Mouse (Mus musculus) B cell, adult 2 months (primary cell): ENCODE measurements at regions not wholly inside any gene's neighbourhood (a gene's known extent, or its start where the extent isn't known, plus 50 kb on each side); places are given as distances from the start of the nearest gene placed in this dataset.
"Not testable (repeated sequence)": the region's sequence is repeated elsewhere in the genome, so short reads cannot be mapped to it uniquely, and the experiment has no call there.

ENCODE experiments used
- DNase-seq, 2 experiments: peaks; one replicate each; pipeline ENCODE4 v3.0.0; 2022

DNA sequence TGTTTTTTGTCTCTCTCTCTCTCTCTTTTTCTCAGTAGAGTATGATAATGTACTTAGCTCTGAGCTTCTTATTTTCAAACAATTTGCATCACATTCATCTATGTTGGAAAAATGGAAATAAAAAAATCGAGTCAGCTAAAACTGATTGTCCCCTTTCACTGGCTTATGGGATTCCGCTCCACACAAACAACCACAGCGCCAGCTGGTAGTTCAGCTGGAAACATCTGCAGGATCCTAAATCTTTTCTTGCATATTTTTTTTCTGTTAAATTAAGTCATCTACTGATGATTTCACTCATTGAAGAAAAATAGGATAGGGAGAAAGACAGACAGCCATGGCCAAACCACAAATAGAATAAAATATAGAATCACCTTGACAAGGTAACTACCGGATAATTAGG, 414.8 kb downstream of the Ets1 start:
- DNase-seq = no peak

DNA sequence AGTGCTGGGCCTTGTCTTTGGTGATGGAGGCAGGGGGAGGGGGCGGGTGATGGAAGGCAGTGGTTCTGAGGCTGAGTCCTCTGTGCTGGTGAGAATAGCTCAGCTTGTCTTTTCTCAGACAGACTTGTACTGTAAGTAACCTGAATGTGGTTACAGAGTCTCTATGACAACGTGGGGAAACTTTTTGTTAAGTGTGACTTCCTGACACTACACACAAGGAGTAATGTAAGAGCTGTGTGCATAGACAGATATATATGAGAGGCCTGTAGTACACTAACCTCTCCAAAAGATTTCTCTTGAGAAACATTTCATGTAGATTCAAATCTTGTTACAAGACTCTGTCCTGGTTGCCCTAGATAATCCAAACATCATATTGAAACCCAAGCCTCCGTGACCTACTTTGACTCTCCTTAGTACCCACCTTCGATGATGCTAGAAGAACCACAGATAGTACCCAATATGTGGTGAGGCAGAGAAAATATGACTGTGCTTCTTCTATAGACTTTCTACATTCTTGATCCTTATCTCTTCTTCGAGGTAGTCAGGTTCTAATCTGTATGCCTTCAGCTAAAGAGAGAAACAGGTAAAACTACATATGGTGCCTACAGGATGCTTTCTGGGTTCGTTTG, 424.7 kb downstream of the Ets1 start:
- no peak for DNase-seq

DNA sequence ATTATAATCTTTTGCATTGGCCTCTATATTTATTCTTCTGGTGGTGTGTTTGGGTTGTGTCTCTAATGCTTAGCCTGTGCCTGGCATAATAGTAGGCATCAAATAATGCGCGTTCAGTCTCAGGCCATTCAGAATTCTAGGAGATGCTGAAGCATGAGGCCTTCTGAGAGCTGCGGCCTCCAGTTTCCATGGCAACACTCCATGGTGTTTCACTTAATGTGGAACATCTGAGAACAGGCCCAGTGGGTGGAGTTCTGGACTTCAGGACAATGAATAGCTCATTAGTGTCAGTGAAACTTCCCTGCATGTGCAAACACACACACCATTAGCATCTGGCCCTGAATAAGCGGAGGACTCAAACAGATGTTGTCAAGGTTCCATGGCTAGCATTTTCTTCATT, 426.5 kb downstream of the Ets1 start:
- no peak for DNase-seq

DNA sequence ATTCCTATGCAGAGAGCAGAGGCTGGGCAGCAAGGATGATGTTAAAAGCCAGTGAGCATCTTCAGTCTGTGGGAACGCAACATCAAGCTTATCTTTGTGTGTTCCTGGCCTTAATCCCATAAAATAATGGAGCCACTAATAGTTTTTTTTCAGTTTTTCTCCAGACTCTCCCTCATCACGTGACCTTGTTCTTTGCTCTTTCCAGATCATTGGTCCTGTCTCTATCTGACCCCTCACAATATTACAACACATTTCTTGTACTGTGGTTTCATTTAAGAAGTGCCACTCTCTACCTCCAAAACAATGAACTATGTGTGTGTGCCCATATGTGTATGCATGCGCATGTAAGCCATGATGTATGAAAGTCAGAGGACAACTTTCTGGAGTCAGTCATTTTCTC, 429.3 kb downstream of the Ets1 start:
- DNase-seq = no peak

DNA sequence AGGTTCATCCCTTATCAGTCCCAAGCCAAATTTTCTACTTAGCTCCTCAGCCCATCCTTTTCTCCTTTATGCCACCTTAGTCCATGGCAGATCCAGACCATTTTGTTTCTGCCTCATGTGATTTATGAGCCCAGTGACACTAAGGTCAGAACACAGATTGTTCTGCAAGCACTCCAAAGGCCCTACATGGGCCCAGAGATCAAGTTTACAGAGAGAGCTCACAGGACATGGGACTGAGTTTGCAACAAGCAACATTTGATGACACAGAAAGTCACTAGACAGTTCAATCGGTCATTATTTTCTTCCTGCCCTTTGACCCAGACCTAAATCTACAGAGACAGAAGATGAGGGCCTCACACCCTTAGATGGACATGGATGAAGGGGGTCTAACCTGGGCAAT, 431.5 kb downstream of the Ets1 start:
- DNase-seq = no peak

DNA sequence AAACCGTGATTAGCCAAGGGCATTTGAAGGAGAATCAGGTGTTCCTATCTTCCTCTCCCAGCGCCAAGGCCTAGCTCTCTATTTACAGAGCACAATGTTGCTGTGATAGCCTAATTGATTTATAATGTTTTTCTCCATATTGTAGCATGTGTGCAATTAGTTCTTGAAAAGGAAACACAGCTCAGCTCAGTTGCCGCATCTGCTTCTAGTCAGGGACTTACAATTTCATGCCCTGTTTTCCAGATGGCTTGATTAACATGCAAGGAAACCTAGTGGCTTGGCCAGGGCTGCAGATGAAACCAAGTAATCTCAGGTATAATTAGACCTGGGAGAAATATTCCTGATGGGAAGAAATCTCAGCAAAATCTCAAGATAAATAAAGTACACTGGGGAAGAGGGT, 434.1 kb downstream of the Ets1 start:
- no peak for DNase-seq

DNA sequence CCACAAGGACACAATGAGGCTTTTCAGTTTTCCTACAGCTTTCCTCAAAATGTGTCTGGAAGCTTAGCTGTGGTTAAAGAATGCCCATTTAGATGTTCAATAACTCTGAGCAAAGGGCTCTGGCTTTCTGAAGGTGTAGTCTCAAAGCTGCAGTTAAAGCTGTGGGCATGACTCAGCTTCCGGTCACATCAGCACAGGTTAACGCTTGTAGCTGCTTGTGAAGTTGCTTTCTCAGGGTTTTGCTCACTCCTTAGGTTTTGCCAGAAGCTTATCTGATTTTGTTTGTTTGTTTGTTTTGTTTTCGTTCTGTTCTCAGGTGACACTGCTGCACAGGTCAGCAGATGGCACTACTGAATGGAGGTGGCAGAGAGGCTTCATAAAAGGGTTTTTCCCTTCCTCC, 444.2 kb downstream of the Ets1 start:
- peak in 1 of 2 experiments; percentile 5 for DNase-seq

DNA sequence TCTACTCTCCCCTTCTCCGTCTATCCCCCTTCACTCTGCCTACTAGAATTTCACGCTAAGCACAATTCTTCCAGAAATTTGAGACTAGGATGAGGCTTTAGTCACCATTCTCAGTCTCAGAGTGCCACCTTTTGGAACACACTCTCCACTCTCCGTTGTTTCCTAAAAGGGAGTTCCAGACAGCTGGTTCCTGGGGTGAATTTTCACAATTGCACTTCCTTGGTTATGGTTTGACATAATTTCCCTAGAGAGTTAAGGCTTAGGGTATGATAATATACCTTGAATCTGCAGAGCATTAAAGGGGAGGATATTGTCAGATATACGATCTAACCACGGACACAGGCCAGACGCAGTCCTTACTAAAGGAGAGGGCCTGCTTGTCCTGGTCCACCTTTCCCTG, 444.8 kb downstream of the Ets1 start:
- no peak for DNase-seq

DNA sequence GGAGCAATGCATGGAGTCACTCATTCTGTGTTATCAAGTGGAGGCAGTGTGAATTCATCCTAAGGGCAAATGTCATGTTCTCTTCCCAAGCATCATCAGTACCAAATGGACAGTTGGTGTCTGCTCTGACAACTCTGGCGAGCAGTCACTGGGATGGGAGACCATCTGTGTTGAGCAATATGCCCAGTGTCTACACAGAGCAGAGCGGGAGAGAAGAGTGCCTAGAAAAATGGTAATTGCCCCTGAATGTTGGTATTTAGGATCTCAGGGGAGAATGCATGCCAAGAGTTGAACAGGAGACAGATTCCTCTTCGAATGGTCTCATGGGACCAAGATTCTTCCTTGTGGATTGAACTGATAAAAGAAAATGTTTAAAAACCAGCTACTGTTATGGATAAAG, 454.0 kb downstream of the Ets1 start:
- no peak for DNase-seq

DNA sequence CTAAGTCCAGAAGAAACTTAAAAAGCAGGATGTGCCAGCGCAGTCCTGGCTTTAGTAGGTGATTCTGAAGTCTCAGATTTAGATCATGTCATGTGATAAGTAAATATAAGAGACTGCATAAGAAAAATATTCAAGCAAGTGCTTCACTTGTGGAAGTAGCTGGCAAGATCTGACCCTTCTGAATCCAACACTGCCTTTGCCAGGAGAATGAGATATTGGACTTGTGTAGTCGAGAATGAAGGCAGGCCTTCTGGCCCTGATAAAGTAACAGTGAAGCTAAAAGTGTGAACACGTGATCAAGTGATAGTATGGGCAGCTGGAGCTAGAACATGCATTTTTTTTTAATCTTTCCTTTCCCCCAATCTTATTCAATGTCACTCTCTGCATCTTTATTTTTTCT, 455.6 kb downstream of the Ets1 start:
- no peak for DNase-seq

DNA sequence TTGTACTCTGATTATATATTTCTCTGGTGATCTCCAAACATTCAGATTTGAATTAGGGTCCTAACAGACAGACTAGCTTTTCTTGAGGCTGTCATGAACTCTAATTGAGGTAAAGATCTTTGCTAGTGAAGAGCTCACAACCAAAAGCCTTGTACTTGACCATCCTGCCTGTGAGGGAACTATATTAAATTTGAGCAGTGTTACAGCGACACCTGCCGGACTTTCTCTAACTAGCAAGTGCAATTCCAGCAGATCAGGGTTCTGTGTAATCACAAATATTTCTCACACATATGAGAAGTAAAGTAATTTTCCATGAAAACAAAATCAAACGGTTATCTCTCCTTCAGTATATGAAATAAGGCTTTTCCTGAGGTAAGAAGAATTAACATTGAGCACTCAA, 459.6 kb downstream of the Ets1 start:
- DNase-seq = peak; percentile 83 to 85

DNA sequence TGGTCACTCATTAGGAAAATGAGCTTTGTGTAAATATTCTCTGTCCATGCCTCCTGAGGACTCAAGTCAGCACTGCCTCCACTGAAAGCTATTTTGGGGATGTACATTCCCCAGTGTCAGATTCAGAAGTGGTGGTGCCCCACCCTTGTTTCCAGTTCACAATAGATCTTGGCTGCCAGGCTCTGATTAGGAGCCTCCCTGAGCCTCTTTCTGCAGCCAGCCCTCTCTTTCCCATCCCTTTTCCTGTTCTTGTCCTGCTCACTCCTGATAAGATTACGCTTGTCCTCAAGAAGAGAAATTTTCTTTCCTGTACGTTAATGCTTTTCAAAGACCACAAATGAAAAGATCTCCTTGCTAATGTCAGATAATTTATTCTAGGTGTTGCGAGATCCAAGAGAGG, 465.2 kb downstream of the Ets1 start:
- DNase-seq = no peak

DNA sequence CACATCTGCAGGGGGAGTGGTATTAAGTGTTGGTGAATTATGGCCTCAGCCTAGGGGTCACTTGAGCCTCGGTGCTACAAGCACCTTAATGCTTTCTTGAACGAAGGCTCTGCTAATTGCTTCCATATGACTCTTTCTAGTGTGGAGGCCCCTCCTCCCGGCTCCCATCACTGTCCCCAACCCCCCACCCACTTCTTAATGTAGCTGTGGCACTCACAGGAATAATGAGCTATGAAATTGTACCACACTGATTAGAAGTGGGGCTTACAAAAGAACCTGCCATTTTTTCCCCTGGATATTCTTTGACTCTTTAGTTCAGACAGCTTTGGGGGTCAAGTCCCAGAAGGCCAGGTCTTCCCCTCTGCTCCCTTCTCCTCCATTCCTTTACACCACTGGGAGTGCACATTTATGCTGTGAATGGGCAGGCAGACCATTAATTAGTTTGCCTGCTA, 468.6 kb downstream of the Ets1 start:
- no peak for DNase-seq

DNA sequence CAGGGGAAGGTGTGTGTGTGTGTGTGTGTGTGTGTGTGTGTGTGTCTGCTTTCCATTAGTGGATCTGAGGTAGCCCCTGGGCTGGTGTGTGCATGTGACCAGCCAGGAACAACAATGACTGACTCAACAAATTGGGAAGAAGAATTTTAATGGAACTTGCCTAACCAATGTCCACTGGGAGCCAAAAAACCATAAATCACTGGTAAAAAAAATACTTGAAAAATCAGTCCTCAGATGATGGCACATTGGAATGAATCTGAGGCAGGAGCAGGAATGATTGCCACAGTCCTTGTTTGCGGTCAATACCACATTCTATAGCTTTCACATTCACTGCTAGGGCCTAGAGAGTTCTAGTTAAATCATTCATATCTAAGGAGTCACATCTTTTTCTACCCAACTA, 487.8 kb downstream of the Ets1 start:
- no peak for DNase-seq

DNA sequence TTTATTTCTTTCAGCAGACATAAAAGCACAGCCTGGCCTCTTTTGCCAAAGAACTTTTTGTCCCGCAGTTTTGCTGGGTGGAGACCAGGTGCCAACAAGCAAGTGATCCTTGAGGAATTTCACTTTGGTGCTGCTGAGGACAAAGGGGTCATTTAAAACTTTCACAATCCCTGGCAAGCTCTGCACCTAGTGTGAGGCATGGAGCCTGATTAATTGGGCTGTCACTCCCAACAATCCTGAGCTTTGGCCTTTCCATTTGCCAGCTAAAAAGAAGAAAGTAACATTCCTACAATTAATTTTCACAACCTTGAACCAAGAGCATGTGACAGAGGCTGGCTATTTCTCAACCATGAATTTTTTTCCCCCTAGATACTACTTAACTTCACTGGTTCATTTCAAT, 516.2 kb downstream of the Ets1 start:
- no peak for DNase-seq

DNA sequence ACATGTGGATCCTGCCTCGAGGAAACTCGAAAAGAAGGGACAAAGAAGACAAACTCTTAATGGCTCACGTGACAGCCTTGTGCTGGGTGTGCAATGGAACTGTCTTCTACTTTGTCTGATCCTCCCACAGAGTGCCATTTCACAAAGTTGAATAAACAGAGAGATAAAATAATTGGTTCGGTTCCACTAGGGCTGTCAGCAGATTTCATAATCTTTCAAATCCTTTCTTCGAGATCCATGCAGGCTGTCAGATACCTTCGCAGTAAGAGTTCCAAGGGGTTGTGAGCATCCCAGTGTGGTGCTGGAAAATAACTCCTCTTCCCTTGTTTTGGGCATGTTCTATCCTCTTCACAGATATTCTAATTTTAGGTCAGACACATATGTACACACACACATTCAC, 532.1 kb downstream of the Ets1 start:
- DNase-seq = no peak

DNA sequence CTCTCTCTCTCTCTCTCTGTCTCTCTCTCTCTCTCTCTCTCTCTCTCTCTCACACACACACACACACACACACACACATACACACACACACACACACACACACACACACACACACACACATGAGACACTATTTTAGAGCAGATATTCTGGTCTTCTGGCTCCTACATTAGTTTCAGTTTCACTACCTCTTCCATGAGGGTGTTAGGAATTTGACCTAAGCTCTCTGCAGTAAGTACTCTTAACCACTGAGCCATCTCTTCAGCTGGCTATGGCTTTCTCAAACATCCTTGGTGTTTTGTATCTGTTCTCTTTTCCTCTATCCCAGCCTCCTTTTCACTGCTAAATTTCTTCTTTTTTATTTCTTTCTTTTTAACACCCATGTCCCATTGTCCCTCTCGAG, 533.1 kb downstream of the Ets1 start:
- not testable (repeated sequence) for DNase-seq

DNA sequence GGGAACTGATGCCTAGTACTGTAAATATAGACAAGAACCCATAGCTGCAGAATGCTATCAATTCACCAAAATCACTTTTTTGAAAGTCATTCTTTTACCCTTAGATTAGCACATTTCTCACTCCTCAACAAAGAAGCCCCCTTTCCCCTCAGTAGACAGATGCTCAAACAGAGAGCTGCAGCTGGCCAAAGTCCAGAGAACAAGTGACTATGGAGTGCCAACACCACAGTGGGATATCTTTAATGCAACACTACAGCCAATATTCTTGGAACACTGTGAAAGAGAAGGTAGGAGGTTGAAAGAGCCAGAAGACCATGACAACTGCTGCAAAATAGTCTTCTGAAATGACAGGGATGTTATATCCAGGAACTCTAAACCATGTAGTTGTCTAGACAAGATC, 544.0 kb downstream of the Ets1 start:
- no peak for DNase-seq

DNA sequence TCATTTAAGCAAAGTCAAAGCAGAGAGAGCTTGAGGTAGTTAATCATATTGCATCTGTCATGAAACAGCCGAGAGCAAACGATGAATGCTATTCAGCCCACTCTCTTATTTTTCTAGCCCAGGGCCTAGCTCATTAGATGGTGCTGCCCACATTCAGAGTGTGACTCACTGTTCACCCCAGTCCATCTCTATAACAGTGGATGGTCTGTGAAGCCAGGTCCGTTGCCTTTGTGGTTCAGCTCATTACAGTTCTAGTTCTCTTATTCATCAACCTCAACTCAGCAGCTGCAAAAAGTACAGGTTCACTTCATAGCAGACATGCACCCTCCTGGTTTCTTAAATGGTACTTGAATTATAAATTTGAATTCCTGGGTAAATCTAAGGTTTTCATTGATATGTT, 551.2 kb downstream of the Ets1 start:
- DNase-seq = no peak

DNA sequence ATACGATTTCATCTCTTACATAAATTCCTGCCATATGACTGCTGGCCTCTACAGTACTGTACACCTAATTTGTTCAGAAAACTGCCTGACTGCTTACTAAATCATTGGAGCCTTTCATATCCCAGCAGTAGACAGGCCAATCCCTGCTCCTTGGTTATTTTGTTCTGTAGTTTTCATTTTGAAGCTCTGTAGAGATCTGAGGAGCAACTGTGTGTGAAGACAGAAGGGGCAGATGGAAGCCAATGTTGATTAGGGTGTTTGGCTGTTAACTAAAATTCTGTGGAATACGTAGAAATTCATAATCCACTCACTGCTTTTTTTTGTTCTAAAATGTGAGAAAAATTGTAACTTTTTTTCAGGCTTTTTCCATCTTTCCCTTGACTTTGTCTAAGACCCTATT, 573.1 kb downstream of the Ets1 start:
- DNase-seq = no peak

DNA sequence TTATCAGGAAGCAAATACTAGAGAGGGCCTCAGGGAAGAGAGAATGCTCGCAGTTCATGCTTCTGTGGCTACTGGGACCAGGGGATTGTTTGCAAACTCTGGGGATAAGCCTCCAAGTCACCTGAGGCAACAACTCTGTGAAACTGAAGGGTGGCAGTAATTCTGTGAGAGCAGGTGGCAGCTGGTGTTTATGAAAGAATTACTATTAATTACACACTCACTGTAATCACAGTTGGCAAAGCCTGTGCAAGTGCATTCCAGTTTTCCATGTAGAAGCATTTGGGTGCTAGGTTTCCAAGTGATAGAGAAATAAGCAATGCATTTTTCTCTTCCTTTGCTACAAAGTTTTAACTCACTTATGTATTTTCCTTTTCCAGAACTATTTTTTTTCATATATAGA, 578.5 kb downstream of the Ets1 start:
- DNase-seq = no peak

DNA sequence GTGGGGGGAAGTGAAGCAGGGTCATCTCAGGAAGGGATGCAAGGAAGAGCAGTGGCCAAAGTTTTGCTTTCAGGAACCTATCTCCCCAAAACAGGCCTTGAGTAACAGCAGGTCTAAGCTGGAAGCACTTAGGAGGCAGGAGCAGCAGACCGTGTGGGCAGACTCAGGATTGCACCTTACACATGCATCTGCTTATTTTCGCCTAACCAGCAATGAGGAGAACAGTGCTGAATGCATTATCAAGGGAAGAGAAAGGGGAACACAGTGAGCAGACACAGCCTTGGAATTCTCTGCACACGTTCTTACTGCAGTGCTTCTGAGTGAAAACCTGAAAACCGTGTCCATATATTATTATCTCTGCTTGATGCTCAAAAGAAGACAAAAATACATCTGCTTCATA, 585.0 kb downstream of the Ets1 start:
- DNase-seq = no peak

DNA sequence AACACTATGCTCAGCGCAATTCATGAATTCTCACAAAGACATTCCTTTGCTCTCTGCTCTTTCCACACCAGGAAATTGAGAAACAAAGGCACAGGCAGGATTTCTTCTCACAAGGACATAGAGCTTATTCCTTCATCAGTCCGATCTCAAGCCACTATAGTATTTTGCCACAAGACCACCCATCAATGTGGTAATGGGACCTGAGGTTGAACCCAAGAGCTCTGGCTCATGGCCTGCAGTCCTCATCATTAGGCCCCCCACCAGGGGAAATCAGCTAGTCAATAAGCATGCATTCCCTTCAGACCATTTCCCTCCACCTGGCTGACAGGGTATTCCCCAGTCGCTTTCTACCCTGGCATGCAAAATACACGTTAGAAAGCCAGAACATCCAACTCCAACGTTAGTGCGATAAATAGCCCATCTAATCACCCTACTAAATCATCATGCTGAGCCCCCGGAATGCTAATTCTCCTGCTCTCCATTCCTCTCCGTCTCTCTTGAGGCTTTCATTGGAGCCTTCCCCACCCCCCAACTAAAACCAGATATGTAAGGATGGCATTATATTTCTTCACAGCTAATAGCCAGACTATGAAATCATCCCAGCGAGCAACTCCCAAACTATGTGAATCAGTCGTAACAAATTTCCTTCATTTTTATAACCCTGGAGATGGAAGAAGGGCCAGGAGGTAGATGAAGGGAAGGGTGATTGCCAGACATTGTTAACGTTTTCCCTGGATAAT, 586.2 kb downstream of the Ets1 start:
- no peak for DNase-seq

DNA sequence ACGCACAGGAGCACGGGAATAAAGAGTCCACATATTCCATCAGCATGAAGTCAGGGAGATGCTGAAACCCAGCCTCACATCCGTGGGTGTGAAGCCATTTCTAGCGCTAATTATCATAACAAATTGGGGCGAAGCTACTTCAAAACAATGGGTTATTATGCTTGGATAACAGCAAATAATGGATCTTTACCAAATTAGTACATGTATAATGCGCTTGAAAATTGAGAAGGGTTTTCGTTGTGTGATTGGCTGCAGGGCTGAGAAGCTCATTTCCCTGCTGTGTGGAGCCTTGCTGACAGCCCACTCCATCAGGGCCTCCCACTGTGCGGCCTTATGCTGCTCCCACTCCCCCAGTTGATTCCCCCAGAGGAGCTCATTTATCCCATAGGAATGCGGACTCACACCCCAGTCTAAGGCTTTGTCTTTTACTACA, 597.7 kb downstream of the Ets1 start:
- no peak for DNase-seq

DNA sequence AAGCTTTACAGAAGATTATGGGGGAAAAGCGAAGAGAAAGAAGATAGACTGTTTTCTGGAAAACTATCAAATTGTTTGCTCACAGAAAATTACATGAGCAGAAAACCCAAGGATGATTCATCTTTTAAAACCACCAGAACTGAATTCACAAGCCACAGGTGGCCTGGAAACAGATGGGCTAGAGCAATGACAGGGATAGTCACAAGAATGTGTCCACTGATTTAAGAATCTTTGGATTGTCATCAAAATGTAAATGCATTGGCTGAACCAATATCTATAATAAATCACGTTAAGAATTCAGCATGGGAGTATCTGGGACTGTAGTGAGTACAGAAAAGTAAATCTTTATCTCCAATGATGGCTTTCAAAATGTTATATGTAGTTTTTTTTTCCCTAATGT, 602.2 kb downstream of the Ets1 start:
- DNase-seq = no peak
